Mouse (Mus musculus) stomach, embryonic 14.5 days (tissue): ENCODE measurements around the gene Rnf157. TPM values are rescaled to one million over a fixed set of nuclear protein-coding genes. Genes with fewer than 3 reads are reported as not detected.

Experiments
- ATAC-seq: fragments of 200-750 bp; cut with Nextera tagmentation; 2 replicates; pipeline ENCODE4 v1.8.0; 2017; ENCODE audit warnings: low read depth, moderate TSS enrichment; ENCODE audit not compliant: insufficient number of reproducible peaks, insufficient read depth, low FRiP score
- H3K27ac ChIP-seq: fragments of 300-500 bp; sonication (generic); 2 replicates; pipeline ENCODE4 v1.5.1; 2014; ENCODE audit warnings: mild to moderate bottlenecking, low read length, moderate library complexity, mixed read lengths
- H3K27me3 ChIP-seq: fragments of 300-500 bp; sonication (generic); 2 replicates; pipeline ENCODE4 v1.6.1; 2014; ENCODE audit warnings: low read length, control low read depth, mixed read lengths; ENCODE audit not compliant: control insufficient read depth, insufficient read depth
- H3K36me3 ChIP-seq: fragments of 300-500 bp; sonication (generic); 2 replicates; pipeline ENCODE4 v1.6.1; 2014; ENCODE audit warnings: mild to moderate bottlenecking, control low read depth, low read length, moderate library complexity, mixed read lengths; ENCODE audit not compliant: control insufficient read depth, insufficient read depth
- H3K4me1 ChIP-seq: fragments of 300-500 bp; sonication (generic); 2 replicates; pipeline ENCODE4 v1.6.1; 2014; ENCODE audit warnings: low read length, control low read depth, mixed read lengths; ENCODE audit not compliant: control insufficient read depth, insufficient read depth
- H3K4me2 ChIP-seq: fragments of 300-500 bp; sonication (generic); replicated peaks from 2 replicates; pipeline ENCODE4 v1.6.1; 2014; ENCODE audit warnings: low read depth, low read length, control low read depth
- H3K4me3 ChIP-seq: fragments of 300-500 bp; sonication (generic); 2 replicates; pipeline ENCODE4 v1.5.1; 2014; ENCODE audit warnings: low read depth, low read length, control low read depth
- H3K9ac ChIP-seq: fragments of 300-500 bp; sonication (generic); replicated peaks from 2 replicates; pipeline ENCODE4 v1.6.1; 2014; ENCODE audit warnings: low read depth, mild to moderate bottlenecking, control low read depth, low read length, moderate library complexity, mixed read lengths
- H3K9me3 ChIP-seq: fragments of 300-500 bp; sonication (generic); 2 replicates; pipeline ENCODE4 v1.6.1; 2016; ENCODE audit warnings: low read depth, low read length, control low read depth; ENCODE audit not compliant: control insufficient read depth
- WGBS: fragments of 180-500 bp; shearing (Covaris S2); extraction: QIAGEN DNeasy Blood & Tissue Kit; methylation state at CpG from one replicate; pipeline ENCODE4 v1.1.7; 2014; 5-methylcytosine and 5-hydroxymethylcytosine counted together
- polyA plus RNA-seq: library from polyadenylated mRNA; unstranded; fragments of >200 nt; fragmentation: Nextera tagmentation; extraction: Ambion mirVana; gene quantifications from 2 replicates; pipeline ENCODE4 v1.2.1, GENCODE M21; 2014

The Rnf157 gene
- polyA plus RNA-seq, 1 experiment from 2014 or later, result 12.8 TPM

GRCm38 (mm10) chr11:116353535-116353934, 59.3 kb downstream of the Rnf157 start:
- Histone ChIP-seq H3K9ac (no peak overlapping the region), H3K36me3 (peaks cover 15% of the 10 kb centered on the region), H3K4me1 (no peaks in the 10 kb centered on the region), H3K4me2 (no peak overlapping the region), H3K27ac (no peak overlapping the region), H3K9me3 (no peaks in the 10 kb centered on the region), H3K27me3 (no peaks in the 10 kb centered on the region), H3K4me3 (no peak overlapping the region)
- WGBS, result 75% methylated on average over 8 of the region's 8 CpGs
- no peak for ATAC-seq

DNA sequence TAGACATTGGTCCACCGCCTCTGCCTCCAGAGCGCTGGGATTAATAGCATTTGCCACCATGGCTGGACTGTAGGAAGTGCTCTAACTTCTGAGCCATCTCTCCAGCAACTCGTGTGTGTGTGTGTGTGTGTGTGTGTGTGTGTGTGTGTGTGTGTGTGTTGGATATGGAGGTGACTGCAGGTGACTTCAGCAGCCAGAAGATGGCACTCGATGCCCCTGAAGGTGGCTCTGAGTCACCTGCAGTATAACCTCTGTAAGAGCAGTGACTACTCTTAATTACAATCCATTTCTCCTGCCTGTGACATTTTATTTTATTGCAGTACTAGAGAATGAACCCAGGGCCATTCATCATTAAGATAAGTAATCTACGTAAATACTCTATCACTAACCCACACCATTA, 61.5 kb downstream of the Rnf157 start:
- Histone ChIP-seq H3K36me3 (peaks cover 22% of the 10 kb centered on the region), H3K27ac (no peak overlapping the region), H3K4me1 (no peaks in the 10 kb centered on the region), H3K4me2 (no peak overlapping the region), H3K9me3 (no peaks in the 10 kb centered on the region), H3K27me3 (no peaks in the 10 kb centered on the region), H3K9ac (no peak overlapping the region), H3K4me3 (no peak overlapping the region)
- ATAC-seq, result no peak
- WGBS, result 90% methylated on average over 5 of the region's 5 CpGs

DNA sequence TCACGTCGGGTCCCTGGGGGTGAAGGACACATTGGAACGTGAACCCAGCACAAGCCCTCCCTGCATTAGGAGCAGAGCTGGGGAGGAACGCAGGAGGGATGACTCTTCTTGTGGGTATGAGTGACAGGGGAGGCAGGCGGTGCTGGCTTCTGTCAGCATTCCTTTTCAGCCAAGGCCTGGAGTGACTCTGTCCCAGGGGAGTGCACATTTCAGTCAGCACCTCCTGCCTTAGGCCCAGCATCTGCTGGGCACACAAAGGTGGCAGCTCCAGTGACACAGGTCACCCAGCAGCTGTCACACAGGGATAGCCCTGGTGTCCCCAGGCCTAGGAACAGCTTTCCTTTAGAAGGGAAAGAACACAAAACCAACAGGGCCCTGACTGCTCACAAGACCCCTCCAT, 64.9 kb downstream of the Rnf157 start:
- Histone ChIP-seq H3K9me3 (no peaks in the 10 kb centered on the region), H3K4me1 (no peaks in the 10 kb centered on the region), H3K27ac (no peak overlapping the region), H3K9ac (no peak overlapping the region), H3K4me2 (no peak overlapping the region), H3K4me3 (no peak overlapping the region), H3K36me3 (peaks cover 15% of the 10 kb centered on the region; the same call in 1 of the 2 replicates), H3K27me3 (no peaks in the 10 kb centered on the region)
- 68% methylated on average over 5 of the region's 5 CpGs for WGBS
- ATAC-seq, result no peak

DNA sequence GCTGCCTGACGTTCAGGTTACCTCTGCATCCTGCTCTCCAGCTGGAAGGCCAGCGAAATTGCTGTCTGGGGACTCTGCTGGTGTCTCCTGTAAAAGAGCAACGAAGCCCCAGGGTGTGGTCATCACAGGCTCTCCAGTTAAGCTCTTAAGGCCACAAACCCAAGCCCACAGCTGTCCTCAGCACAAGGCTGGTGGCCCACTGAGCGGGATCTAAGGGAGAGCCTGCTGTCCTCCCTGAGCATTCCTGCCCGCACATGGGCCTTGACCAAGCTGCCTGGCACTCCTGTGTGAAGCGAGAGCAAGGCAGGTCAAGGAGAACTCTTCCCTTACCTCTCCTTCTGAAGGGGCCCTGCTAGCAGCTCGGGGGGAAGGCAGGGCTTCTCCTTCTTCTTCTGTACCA, 65.8 kb downstream of the Rnf157 start:
- Histone ChIP-seq H3K9me3 (no peaks in the 10 kb centered on the region), H3K9ac (no peak overlapping the region), H3K4me1 (no peaks in the 10 kb centered on the region), H3K27ac (no peak overlapping the region), H3K36me3 (peaks cover 15% of the 10 kb centered on the region; the same call in 1 of the 2 replicates), H3K4me3 (no peak overlapping the region), H3K27me3 (no peaks in the 10 kb centered on the region), H3K4me2 (no peak overlapping the region)
- WGBS, result 77% methylated on average over 7 of the region's 7 CpGs
- ATAC-seq, result no peak

DNA sequence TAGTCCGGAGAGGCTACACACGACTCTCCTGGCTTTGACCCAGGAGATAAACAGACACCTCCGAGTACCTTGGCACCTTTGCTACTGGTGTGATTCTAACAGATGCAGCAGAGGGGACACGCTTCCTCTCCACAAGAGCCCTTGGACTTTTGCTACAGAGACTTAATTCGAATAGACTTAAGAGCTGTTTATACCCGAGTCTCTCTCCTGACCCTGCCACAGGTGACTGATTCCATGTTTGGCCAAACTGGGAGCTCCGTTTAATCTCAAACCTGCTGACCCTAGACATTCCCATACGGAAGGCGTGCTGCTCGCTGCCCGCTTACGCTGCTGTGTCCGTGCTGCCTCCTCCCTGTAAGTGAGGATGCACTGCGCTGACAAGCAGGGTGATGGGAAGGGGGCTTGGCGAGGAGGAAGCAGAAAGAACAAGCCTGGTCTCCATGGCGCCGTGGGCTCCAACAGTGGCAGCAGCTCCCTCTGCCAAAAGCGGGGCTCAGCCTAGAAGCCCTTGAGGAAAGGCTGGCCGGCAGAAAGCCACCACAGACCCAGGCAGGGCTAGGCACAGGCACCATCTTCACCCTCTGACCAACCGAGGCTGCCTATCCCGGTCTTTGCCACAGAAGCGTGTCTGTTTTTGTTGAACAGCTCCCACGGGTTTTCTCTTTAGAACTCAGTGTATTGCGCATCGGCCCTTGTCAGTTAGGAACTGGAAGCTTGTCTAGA, 70.6 kb downstream of the Rnf157 start:
- no peak for ATAC-seq
- Histone ChIP-seq H3K27ac (no peak overlapping the region), H3K9ac (no peak overlapping the region), H3K27me3 (no peaks in the 10 kb centered on the region), H3K9me3 (no peaks in the 10 kb centered on the region), H3K4me2 (no peak overlapping the region), H3K4me3 (no peak overlapping the region), H3K4me1 (no peaks in the 10 kb centered on the region), H3K36me3 (peaks cover 8% of the 10 kb centered on the region; the same call in 1 of the 2 replicates)
- WGBS, result 63% methylated on average over 25 of the region's 25 CpGs

DNA sequence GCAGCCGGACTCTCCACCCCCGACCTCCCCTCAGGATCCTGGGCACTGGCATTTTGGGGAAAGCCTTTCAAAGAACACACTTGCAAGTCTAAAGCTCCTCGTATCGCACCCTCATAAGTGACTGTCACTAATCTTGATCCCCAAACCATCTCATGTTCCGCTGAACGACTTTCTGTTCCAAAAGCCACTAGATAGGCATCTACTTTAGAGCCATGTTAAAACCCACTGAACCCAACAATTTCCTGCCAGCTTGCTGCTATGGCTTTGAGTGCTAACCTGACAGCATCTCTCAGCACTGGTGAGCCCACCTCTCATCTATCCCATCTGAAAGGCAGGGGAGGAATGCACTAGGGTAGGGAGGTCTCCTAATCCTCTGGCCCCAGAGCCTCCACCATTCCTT, 75.3 kb downstream of the Rnf157 start:
- H3K9ac ChIP-seq, result no peak overlapping the region
- ATAC-seq, result no peak
- H3K4me2 ChIP-seq, result no peak overlapping the region

DNA sequence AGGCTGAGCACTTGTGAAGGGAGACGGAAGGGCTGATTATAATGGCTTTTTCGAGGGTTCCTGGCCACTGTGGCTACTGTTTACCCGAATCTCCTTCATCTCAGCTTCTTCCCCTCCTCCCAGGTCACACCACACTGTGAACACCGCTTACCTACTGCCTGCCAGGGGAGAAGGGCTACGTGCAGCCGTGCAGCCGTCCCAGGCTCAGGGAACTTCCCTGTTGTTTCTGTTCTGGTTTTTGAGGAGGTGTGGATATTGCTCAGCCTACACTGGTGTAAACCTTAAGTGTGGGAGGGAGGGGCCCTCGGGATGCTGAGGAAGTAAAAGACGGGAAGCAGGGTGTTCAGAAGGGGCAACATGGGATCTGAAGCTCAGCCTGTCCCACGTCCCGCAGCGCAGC, 75.8 kb downstream of the Rnf157 start:
- 32% methylated on average over 12 of the region's 12 CpGs for WGBS
- H3K4me2 ChIP-seq, result no peak overlapping the region
- peaks cover 18% of the 10 kb centered on the region for H3K27me3 ChIP-seq
- H3K9ac ChIP-seq, result no peak overlapping the region
- no peaks in the 10 kb centered on the region for H3K36me3 ChIP-seq
- H3K27ac ChIP-seq, result no peak overlapping the region
- no peak overlapping the region for H3K4me3 ChIP-seq
- ATAC-seq, result no peak
- H3K9me3 ChIP-seq, result no peaks in the 10 kb centered on the region
- H3K4me1 ChIP-seq, result peaks cover 26% of the 10 kb centered on the region

More for the DNA sequence above, 75.3 kb downstream of the Rnf157 start:
- Histone ChIP-seq H3K27ac (no peak overlapping the region), H3K36me3 (no peaks in the 10 kb centered on the region; the same call in 1 of the 2 replicates), H3K27me3 (peaks cover 18% of the 10 kb centered on the region), H3K4me3 (no peak overlapping the region), H3K4me1 (peaks cover 21% of the 10 kb centered on the region), H3K9me3 (no peaks in the 10 kb centered on the region)
- WGBS, result 83% methylated on average over 6 of the region's 6 CpGs

- Histone ChIP-seq H3K4me3 (no peak overlapping the region), H3K9ac (no peak overlapping the region), H3K9me3 (no peaks in the 10 kb centered on the region), H3K4me2 (no peak overlapping the region), H3K27ac (no peak overlapping the region), H3K27me3 (peaks cover 18% of the 10 kb centered on the region), H3K4me1 (peaks cover 28% of the 10 kb centered on the region), H3K36me3 (no peaks in the 10 kb centered on the region)
- ATAC-seq, result no peak
- 88% methylated on average over 4 of the region's 4 CpGs for WGBS
Measured at GRCm38 (mm10) chr11:116336393-116336792, 76.4 kb downstream of the Rnf157 start.
